Mouse (Mus musculus) thymus, postnatal 36 days (tissue): ENCODE measurements around the gene Bcl6b.
A peak's percentile ranks its signal among the peaks of the same experiment; 100 is the strongest.

Source experiments
- DNase-seq, 2 experiments: peaks; one replicate each; pipeline ENCODE4 v3.0.0; 2022; ENCODE audit warnings: mixed read lengths in 2 of 2

The Bcl6b gene

DNA sequence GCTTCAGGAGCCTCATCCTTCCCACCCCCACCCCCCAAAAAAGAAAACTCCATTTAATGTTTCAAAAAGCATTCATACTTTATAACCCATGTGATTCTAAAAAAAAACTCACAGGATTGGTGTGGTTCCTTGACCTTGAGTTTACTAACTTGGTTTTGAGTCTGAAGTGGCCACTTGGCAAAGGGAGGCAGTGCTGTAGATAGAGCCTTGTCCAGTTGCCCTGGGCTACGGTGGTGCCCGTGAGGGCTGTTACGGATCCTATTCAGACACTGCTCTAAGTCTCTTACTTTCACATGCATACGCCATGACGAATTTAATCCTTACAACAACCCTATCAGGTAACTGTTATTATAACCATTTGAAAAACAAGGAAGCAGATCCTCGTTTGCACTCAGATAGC lies 17.6 kb downstream of the Bcl6b start:
- no peak for DNase-seq

DNA sequence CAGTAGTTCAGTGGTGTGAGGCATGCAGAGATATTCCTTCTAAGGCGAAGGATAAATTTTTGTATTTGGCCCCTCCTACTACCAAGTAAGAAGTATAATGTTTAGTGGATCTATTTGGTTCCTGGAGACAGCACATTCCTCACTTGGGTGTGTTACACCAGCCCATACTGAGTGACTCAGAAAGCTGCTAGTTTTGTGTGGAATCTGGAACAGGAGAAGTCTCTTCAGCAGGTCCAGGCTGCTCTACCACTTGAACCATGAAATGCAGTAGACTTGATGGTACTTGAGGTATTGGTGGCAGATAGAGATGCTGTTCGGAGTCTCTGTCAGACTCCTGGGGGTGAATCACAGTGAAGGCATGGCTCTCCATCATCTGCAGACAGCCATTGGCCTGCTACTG lies 18.9 kb downstream of the Bcl6b start:
- no peak for DNase-seq

DNA sequence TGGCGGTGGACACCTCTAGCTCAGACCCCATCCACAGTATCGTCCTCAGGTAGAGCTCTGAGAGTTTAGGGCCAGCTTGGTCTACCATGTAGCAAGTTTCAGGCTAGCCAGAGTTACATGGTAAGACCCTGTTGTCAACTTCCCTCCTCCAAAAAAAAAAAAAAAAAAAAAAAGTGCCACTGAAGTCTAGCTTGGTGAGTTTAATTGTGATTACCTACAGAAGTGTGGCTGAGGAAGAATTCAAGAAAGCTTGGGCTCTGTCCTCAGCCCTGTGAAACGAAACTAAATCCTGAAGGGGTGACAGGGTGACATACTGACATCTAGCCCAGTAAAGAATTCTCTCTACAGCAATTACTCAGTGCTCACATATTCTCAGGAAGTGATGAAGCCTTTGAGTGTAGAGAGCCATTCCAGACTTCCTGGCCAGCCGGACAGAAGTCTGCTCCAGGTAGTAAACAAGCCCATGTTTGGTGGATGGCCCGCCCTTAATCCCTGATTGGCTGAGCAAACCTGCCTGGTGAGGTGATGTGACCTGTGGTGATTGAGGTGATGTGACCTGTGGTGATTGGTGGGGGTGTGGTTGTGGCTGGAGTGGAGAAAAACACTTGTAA lies 20.7 kb downstream of the Bcl6b start:
- no peak for DNase-seq

DNA sequence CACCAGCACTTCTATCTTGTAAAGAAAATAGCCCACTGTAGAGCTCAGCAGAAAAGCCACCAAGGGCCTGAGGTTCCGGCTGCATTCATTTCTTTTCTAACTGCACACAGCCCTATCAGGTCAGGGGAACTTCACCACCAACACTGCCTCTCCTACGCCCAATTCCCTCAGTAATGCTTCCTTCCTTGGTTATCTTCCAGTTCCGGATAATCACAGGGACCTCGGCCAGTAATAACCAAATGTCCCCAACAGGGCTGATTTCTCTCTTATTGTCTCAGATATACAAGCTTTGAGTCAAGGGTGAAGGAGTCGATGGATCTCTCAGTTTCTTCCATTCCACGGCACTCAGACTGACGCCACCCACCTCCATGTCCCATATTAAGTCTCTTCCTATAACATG lies 22.3 kb downstream of the Bcl6b start:
- DNase-seq = no peak

DNA sequence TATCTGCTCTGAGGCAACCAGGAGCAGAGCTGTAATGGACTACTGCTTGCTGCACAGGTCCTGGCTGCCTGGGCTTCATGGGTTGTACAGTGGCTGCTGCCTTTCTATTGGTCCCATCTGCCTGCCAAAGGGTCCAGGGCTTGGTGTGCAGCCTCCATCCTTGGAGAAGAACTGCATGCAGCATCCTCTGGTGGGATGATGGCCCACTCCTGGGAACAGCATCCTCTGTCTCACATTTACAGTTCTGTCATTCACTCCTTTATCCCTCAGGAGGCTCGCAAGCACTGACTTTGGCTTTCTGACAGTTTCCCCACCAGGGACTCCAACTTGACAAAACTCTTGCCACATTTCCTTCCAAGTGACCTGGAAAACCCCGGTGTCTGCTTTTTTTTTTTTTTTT lies 22.8 kb downstream of the Bcl6b start:
- DNase-seq = no peak

DNA sequence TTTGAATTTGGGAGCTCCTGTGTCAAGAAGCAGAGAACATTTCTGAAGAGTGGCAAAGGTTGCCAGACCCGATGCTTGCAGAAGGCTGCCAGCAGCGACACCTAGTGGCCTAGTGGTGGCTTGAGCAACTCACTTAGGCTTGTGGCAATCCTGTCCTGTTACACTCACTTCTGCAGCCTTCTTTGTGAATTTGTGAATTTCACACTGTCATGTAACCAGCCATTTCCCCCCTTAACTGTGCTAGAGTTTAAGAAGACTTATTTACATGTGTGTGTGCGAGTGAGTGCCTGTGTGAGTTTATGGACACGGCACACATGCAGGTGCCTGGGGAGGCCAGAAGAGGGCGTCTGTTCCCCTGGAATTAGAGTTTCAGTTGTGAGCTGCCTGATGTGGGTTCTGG lies 27.9 kb downstream of the Bcl6b start:
- DNase-seq = peak; percentile 69 to 79

DNA sequence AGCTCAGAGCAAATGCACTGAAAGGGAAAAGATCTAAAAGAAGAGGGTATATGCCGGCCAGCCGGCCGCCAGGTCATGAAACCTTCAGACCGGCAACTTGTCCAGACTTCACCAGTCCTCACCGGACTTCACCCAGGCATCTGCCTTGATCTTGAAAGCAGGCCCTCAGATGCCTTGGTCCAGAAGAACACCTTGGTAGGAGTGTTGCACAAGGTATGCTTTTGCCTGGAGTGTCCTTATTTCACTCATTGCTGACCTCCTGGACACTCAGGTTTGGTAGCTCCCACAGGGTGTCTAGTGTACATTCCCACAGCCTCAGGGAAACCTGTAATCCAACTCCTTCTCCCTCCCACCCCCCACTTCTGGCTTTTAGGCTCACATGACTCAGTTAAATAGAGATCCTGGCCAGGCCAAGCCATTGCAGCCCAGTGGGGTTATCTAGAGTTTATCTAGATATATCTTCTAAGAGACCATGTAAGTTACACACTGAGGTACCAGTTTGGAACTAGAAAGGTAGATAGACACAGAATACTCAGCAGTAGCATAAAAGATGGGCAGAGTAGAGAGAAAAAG lies 29.5 kb downstream of the Bcl6b start:
- no peak for DNase-seq

DNA sequence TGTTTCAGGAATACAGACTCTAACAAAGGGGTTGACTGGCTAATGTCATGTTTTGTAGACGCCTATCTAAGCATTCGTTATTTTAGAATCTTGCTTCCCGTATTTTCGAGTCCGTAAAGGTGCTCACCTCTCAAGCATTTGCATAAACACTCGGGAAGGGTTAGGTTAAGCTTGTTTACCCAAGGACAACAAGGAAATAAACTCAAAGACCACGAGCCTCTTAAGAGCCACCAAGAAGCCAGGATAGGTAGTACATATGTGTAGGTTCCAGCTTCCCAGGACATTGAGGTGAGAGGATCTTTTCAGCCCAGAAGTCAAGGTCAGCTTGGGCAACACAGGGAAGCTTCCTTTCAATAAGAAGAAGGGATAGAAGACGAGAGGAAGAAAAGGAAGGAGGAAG lies 30.5 kb downstream of the Bcl6b start:
- no peak for DNase-seq

DNA sequence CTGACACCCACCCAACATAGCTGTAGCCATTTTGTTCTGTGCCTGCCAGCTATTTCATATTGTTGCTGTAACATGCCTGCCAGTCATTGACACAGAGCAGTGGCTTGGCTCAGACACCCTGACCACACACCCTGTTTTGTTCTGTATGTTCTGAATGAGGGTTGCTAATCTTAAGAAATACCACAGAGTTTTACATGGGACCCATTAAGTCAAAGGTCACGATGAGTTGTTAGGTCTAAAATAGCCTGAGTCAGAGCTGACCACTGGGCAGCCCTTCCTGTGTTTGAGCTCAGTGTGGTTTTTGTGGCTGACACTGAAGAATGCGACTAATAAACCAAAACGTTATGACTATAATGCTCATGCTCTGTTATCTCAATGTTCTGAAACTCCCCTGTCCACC lies 31.3 kb downstream of the Bcl6b start:
- DNase-seq = no peak

DNA sequence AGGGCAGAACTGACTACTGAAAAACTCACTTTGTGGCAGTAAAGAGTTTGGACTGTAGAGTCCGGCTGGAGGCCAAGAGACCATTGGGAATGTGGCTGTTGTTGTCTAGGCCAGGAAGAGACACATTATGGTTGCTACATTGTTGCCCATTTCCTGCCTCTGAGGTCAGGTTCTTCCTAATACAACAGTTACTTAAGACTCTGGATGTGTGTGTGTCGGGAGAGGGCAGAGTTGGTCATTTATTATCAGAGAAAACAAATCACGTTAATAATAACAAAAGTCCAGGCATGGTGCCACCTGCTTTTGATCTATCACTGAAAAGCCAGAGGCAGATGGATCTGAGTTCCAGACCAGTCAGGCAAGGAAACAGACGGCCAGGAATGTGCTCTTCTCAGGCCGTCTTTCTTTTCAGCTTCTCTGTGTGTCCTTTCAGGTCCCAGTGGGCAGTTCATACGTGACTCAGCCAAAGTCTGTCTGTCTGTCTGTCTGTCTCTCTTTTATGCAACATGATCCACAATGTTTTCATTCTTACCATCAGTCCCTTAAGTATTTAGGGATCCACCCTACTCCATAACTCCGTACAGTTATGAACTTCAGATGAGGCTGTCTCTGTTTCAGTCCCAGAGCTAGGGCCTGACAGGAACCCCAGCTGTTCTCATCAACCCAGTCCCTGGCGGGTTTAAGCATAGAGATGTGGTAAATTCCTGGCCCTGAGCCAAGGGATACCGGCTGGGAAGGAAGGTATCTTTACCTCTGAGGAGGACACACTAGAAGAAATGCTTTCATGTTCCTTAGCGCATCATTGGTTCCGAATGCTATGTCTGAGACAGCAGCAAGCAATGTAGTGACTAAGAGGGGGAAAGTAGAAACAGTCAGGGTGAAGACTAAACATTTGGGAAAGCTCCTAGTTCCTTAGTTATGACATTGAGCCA lies 36.0 kb downstream of the Bcl6b start:
- DNase-seq = no peak

DNA sequence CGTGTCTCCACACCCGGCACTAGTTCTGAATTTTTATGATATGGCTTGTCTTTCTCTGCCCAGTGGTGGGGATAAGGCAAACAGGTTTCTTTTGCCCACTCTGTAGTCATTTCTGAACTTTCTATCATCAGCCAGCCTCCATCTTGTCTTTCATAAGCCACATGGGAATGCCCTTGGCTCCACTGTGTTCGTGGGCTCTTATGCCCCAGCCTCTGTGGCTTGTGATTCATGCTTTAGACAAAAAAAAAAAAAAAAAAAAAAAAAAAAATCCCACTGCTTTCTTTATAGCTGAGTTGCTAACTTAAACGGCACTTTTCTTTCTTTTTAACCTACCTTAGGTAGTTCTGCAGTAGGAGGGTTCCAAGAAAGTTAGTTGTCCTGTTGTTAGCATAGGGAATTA lies 37.4 kb downstream of the Bcl6b start:
- DNase-seq = no peak

DNA sequence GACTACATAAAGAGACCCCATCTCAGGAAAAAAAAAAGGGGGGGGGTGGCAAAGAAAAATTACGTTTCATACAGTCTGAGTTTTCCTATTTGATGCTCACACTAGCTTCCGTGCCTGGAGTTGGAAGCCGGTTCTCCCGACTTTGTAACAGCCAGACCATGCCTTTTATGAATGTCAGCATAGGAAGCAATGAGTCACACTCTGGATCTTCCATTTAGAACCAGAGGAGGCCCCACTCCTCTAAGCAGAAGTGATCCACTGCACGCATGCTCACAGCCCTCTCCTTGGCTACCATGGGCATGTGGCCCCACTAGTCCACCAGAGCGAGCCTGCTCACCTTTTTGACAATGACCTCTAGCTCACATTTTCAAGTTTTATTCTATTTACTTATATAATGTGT lies 38.4 kb downstream of the Bcl6b start:
- no peak for DNase-seq

DNA sequence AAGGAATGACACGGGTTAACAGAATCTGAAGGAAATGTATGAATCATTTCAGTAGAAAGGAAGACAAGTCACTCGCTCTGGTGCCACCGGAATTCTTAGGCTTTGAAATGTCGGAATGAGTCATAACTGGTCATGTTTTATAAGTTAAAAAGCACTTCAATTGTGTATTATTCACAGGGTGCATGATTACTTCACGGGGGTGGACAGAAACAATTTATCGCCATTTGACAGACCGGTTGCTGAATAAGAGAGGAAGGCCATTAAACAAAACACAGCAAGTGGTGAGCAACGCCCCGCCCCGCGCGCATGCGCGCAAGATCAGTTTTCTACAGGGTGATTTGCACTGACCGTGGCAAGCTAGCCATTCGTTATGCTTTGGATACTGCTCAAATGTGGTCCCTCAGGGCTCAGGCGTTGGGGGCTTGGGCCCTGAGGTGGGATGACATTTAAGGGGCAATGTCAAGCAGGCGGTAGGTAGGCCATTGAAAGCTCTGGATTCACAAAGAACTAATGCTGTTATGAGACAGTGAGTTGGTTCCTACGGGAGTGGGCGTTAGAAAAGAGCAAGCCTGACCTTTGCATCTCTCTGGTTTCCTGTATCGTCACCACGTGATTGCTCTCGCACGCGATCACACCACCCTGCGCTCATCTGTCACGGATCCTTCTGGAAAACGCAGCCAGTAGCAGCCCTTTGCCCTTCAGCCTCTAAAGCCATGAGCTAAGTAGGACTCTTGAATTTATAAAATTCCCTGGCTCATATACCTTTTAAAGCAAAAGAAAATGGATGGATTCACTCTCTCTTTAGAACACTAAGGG lies 40.1 kb downstream of the Bcl6b start:
- DNase-seq = no peak

DNA sequence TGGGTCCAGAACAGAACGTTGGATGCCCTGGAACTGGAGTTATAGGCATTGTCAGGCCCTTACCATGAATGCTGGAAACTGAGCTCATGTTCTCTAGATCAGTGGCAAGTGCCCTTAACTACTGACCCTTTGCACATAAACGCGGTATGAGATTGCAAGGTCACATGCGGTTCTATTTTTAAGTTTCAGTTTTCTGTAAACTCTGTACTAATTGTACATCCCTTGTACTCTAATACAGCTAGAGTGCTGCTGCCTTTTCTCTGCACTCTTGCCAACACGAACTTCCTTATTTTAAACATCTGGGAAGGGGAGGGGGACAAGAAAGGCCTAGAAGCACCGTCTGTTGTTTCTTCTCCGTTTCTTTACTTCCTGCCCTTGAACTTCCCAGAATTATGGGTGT lies 44.5 kb downstream of the Bcl6b start:
- DNase-seq = no peak

DNA sequence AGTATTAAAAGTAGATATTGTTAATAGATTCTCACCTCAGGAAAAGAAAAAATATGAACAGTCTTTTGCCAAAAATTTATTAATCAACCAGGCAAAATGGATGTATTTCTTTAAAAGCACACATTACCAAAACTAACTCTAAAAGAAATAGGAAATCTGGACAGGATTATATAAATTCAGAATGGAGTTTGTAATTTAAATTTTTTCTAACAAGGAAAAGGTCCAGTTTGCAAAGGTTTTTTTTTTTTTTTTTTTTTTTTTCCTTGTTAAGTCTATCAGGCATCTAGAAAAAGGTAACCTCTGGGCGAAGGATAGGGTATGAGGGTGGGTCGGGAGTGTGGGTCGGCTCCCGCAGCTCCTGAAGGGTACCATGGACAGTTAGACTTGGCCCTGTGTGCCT lies 49.1 kb downstream of the Bcl6b start:
- DNase-seq = no peak

DNA sequence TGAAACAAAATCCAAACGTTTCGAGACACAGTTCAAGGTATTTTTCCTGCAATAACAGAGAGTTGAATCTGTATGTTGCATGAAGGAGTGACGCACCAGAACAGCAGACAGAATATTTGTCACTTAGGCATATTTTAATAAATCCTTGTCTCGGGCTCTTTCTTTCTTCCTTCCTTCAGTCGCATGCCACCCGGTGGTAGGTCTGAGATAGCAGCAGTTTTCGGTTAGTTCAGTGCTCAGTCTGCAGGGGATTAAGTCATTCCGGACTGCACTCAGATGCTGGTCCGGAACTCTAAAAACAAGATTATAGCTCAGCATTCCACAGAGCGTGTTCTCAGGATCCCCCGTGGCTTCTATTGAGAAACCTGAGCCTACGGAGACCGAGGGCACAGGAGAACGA lies 50.2 kb downstream of the Bcl6b start:
- no peak for DNase-seq

DNA sequence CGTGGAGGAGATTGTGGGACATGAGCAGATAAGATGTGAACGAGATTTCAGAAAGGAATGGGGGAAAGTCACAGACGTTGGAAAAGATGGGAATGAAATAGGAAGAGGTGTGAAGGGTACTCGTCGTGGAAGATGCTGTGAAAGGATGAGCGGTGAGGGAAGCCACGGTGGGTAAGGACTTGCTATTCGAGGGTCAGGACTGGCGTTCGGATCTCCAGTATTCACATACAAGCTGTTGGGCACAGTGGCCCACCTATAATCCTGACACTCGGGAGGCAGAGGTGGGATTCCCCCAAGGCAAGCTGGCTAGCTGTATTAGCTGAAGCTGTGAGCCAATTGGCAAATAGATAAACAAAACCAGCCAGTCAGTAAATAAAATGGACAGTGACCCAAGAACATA lies 50.8 kb downstream of the Bcl6b start:
- DNase-seq = no peak

DNA sequence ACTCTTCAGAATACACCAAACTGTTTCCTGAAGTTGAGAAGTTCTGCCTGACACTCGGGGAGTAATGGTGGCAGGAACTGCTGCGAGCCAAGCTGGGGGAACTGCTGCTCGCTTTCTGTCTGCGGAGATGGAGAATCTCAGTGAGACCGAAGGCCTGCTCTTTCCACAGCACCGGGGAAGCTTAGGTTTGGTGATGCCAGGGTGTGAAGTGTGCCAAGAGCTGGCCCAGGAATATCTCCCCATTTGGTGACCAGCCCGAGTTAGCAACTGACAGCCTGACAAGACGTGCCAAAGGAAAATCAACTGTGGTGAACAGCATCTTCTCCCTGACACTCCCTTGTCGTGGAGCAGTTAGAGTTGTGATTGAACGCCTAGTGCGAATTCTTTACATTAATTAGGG lies 51.3 kb downstream of the Bcl6b start:
- no peak for DNase-seq

DNA sequence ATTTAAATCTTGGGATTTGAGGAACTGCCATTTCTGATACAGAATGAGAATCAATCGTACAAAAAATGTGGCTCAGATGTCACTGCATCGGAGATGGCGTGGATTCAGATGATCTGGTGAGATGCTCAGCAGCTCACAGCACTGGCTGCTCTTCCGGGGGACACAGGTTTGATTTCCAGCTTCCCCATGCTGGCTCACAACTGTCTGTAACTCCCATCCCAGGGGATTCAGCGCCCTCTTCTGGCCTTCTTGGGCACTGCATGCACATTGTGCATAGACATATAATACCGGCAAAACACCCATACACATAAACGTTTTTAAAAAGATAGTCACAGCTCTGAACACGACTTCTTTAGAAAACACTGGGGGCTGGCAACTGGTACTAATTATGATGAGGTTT lies 52.0 kb downstream of the Bcl6b start:
- DNase-seq = no peak

DNA sequence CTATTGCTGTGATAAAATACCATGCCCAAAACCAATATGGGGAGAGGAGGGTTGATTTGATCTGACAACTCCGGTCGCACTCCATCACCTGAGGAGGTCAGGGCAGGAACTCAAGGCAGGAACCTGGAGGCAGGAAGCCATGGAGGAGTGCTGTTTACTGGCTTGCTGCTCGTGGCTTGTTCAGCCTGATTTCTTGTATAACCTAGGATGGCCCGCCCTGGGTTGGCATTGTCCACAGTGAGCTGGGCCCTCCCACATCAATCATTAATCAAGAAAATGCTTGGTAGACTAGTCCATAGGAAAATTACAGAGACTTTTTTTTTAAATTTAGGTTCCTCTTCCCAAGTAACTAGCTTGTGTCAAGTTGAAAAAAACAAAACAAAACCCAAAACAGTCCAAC lies 55.1 kb downstream of the Bcl6b start:
- no peak for DNase-seq
